Mouse (Mus musculus) lung, embryonic 15.5 days (tissue): ENCODE measurements around the gene Eri3. TPM values are rescaled to one million over a fixed set of nuclear protein-coding genes. Genes with fewer than 3 reads are reported as not detected.

Experiments used
- ATAC-seq: fragments of 200-750 bp; cut with Nextera tagmentation; 2 replicates; pipeline ENCODE4 v1.8.0; 2017; ENCODE audit warnings: moderate number of reproducible peaks, borderline replicate concordance; ENCODE audit not compliant: low FRiP score, low TSS enrichment; ENCODE audit errors: extremely low read depth
- H3K27ac ChIP-seq: fragments of 300-500 bp; sonication (generic); 2 replicates; pipeline ENCODE4 v1.5.1; 2015; ENCODE audit warnings: moderate library complexity, mild to moderate bottlenecking, inconsistent platforms
- H3K27me3 ChIP-seq: fragments of 300-500 bp; sonication (generic); 2 replicates; pipeline ENCODE4 v1.6.1; 2015; ENCODE audit warnings: inconsistent platforms
- H3K36me3 ChIP-seq: fragments of 300-500 bp; sonication (generic); 2 replicates; pipeline ENCODE4 v1.6.1; 2015; ENCODE audit warnings: inconsistent platforms
- H3K4me1 ChIP-seq: fragments of 300-500 bp; sonication (generic); 2 replicates; pipeline ENCODE4 v1.6.1; 2015; ENCODE audit warnings: inconsistent platforms
- H3K4me2 ChIP-seq: fragments of 300-500 bp; sonication (generic); 2 replicates; pipeline ENCODE4 v1.6.1; 2015; ENCODE audit warnings: inconsistent platforms, mild to moderate bottlenecking, moderate library complexity
- H3K4me3 ChIP-seq: fragments of 300-500 bp; sonication (generic); 2 replicates; pipeline ENCODE4 v1.5.1; 2015; ENCODE audit warnings: mild to moderate bottlenecking, inconsistent platforms
- H3K9ac ChIP-seq: fragments of 300-500 bp; sonication (generic); 2 replicates; pipeline ENCODE4 v1.6.1; 2015; ENCODE audit warnings: inconsistent platforms
- H3K9me3 ChIP-seq: fragments of 300-500 bp; sonication (generic); 2 replicates; pipeline ENCODE4 v1.6.1; 2016; ENCODE audit warnings: inconsistent platforms
- WGBS: fragments of 180-500 bp; shearing (Covaris S2); methylation state at CpG from one replicate; pipeline ENCODE4 v1.1.7; 2015; 5-methylcytosine and 5-hydroxymethylcytosine counted together
- polyA plus RNA-seq: library from polyadenylated mRNA; unstranded; fragments of >200 nt; fragmentation: Nextera tagmentation; extraction: Ambion mirVana; gene quantifications from 2 replicates; pipeline ENCODE4 v1.2.1, GENCODE M21; 2015

Eri3 gene
- polyA plus RNA-seq, 1 experiment from 2014 or later, result 157 TPM

- WGBS, result 43% methylated on average over 7 of the region's 7 CpGs
- no peak overlapping the region for H3K27ac ChIP-seq
- no peak overlapping the region for H3K4me3 ChIP-seq
- no peak overlapping the region for H3K9ac ChIP-seq
- H3K4me2 ChIP-seq, result no peak overlapping the region
- no peaks in the 10 kb centered on the region for H3K4me1 ChIP-seq
- peaks cover 29% of the 10 kb centered on the region for H3K36me3 ChIP-seq
- no peak for ATAC-seq
- no peaks in the 10 kb centered on the region for H3K27me3 ChIP-seq
- H3K9me3 ChIP-seq, result no peaks in the 10 kb centered on the region
These were observed 59.3 kb downstream of the Eri3 start for GRCm38 (mm10) chr4:117609371-117610039.

GRCm38 (mm10) chr4:117611385-117611784 is 61.2 kb downstream of the Eri3 start:
- no peak overlapping the region for H3K4me2 ChIP-seq
- H3K27me3 ChIP-seq, result no peaks in the 10 kb centered on the region
- ATAC-seq, result no peak
- H3K4me3 ChIP-seq, result no peak overlapping the region
- no peak overlapping the region for H3K9ac ChIP-seq
- H3K27ac ChIP-seq, result no peak overlapping the region
- no peaks in the 10 kb centered on the region for H3K4me1 ChIP-seq
- 15% methylated on average over 4 of the region's 4 CpGs for WGBS
- H3K9me3 ChIP-seq, result no peaks in the 10 kb centered on the region
- H3K36me3 ChIP-seq, result peaks cover 36% of the 10 kb centered on the region

- 19% methylated on average over 2 of the region's 2 CpGs for WGBS
- Histone ChIP-seq H3K4me1 (no peaks in the 10 kb centered on the region), H3K9ac (no peak overlapping the region), H3K36me3 (peaks cover 40% of the 10 kb centered on the region), H3K9me3 (no peaks in the 10 kb centered on the region), H3K4me2 (no peak overlapping the region), H3K27ac (no peak overlapping the region), H3K27me3 (no peaks in the 10 kb centered on the region), H3K4me3 (no peak overlapping the region)
- no peak for ATAC-seq
These were observed 61.6 kb downstream of the Eri3 start for GRCm38 (mm10) chr4:117611814-117612213.

GRCm38 (mm10) chr4:117612713-117613112 is 62.5 kb downstream of the Eri3 start:
- no peak overlapping the region for H3K27ac ChIP-seq
- peaks cover 38% of the 10 kb centered on the region for H3K36me3 ChIP-seq
- no peak overlapping the region for H3K9ac ChIP-seq
- no peaks in the 10 kb centered on the region for H3K4me1 ChIP-seq
- no peak for ATAC-seq
- no peak overlapping the region for H3K4me2 ChIP-seq
- no peak overlapping the region for H3K4me3 ChIP-seq
- H3K27me3 ChIP-seq, result no peaks in the 10 kb centered on the region
- WGBS, result 92% methylated on average over 5 of the region's 5 CpGs
- H3K9me3 ChIP-seq, result no peaks in the 10 kb centered on the region

GRCm38 (mm10) chr4:117613153-117613773 is 63.1 kb downstream of the Eri3 start:
- Histone ChIP-seq H3K27ac (no peak overlapping the region), H3K27me3 (no peaks in the 10 kb centered on the region), H3K4me1 (no peaks in the 10 kb centered on the region), H3K36me3 (peaks cover 38% of the 10 kb centered on the region), H3K4me2 (no peak overlapping the region), H3K9ac (no peak overlapping the region), H3K4me3 (no peak overlapping the region), H3K9me3 (no peaks in the 10 kb centered on the region)
- WGBS, result 91% methylated on average over 4 of the region's 4 CpGs
- no peak for ATAC-seq

GRCm38 (mm10) chr4:117616600-117616999 is 66.4 kb downstream of the Eri3 start:
- ATAC-seq, result no peak
- Histone ChIP-seq H3K4me3 (no peak overlapping the region), H3K9me3 (no peaks in the 10 kb centered on the region), H3K4me2 (no peak overlapping the region), H3K9ac (no peak overlapping the region), H3K27ac (no peak overlapping the region), H3K27me3 (no peaks in the 10 kb centered on the region), H3K36me3 (peaks cover 44% of the 10 kb centered on the region), H3K4me1 (no peaks in the 10 kb centered on the region)
- WGBS, result 89% methylated on average over 4 of the region's 4 CpGs

- ATAC-seq, result no peak
- H3K9me3 ChIP-seq, result no peaks in the 10 kb centered on the region
- 89% methylated on average over 5 of the region's 5 CpGs for WGBS
- no peaks in the 10 kb centered on the region for H3K27me3 ChIP-seq
- no peak overlapping the region for H3K9ac ChIP-seq
- peaks cover 31% of the 10 kb centered on the region for H3K36me3 ChIP-seq
- no peak overlapping the region for H3K27ac ChIP-seq
- H3K4me2 ChIP-seq, result no peak overlapping the region
- no peak overlapping the region for H3K4me3 ChIP-seq
- H3K4me1 ChIP-seq, result no peaks in the 10 kb centered on the region
These were observed 72.1 kb downstream of the Eri3 start for GRCm38 (mm10) chr4:117622270-117622669.

GRCm38 (mm10) chr4:117623025-117623424 is 72.9 kb downstream of the Eri3 start:
- Histone ChIP-seq H3K36me3 (peaks cover 35% of the 10 kb centered on the region), H3K4me1 (no peaks in the 10 kb centered on the region), H3K27me3 (no peaks in the 10 kb centered on the region), H3K9me3 (no peaks in the 10 kb centered on the region), H3K4me3 (no peak overlapping the region), H3K9ac (no peak overlapping the region), H3K4me2 (no peak overlapping the region), H3K27ac (no peak overlapping the region)
- 72% methylated on average over 2 of the region's 2 CpGs for WGBS
- no peak for ATAC-seq

GRCm38 (mm10) chr4:117624660-117625059 is 74.5 kb downstream of the Eri3 start:
- no peak for ATAC-seq
- Histone ChIP-seq H3K36me3 (peaks cover 35% of the 10 kb centered on the region), H3K4me3 (no peak overlapping the region), H3K27me3 (no peaks in the 10 kb centered on the region), H3K9ac (no peak overlapping the region), H3K4me2 (no peak overlapping the region), H3K27ac (no peak overlapping the region), H3K4me1 (no peaks in the 10 kb centered on the region), H3K9me3 (no peaks in the 10 kb centered on the region)
- 78% methylated on average over 5 of the region's 5 CpGs for WGBS

GRCm38 (mm10) chr4:117628464-117628863 is 78.3 kb downstream of the Eri3 start:
- Histone ChIP-seq H3K4me2 (no peak overlapping the region), H3K9ac (no peak overlapping the region), H3K4me3 (no peak overlapping the region), H3K9me3 (no peaks in the 10 kb centered on the region), H3K27ac (no peak overlapping the region), H3K36me3 (peaks cover 15% of the 10 kb centered on the region), H3K27me3 (no peaks in the 10 kb centered on the region), H3K4me1 (no peaks in the 10 kb centered on the region)
- WGBS, result 70% methylated on average over 1 of the region's 1 CpGs
- no peak for ATAC-seq

GRCm38 (mm10) chr4:117630053-117630670 is 80.0 kb downstream of the Eri3 start:
- H3K4me2 ChIP-seq, result no peak overlapping the region

GRCm38 (mm10) chr4:117633527-117633926 is 83.4 kb downstream of the Eri3 start:
- 64% methylated on average over 5 of the region's 5 CpGs for WGBS
- no peak overlapping the region for H3K27ac ChIP-seq
- H3K4me3 ChIP-seq, result no peak overlapping the region
- no peaks in the 10 kb centered on the region for H3K9me3 ChIP-seq
- H3K36me3 ChIP-seq, result no peaks in the 10 kb centered on the region
- no peak overlapping the region for H3K4me2 ChIP-seq
- no peaks in the 10 kb centered on the region for H3K27me3 ChIP-seq
- ATAC-seq, result no peak
- H3K4me1 ChIP-seq, result no peaks in the 10 kb centered on the region
- H3K9ac ChIP-seq, result no peak overlapping the region

More at GRCm38 (mm10) chr4:117630053-117630670, 80.0 kb downstream of the Eri3 start:
- ATAC-seq, result no peak
- no peaks in the 10 kb centered on the region for H3K27me3 ChIP-seq
- no peak overlapping the region for H3K27ac ChIP-seq
- peaks cover 10% of the 10 kb centered on the region; the same call in 1 of the 2 replicates for H3K36me3 ChIP-seq
- H3K4me1 ChIP-seq, result no peaks in the 10 kb centered on the region
- H3K9me3 ChIP-seq, result no peaks in the 10 kb centered on the region
- no peak overlapping the region for H3K4me3 ChIP-seq
- WGBS, result 62% methylated on average over 6 of the region's 6 CpGs
- no peak overlapping the region for H3K9ac ChIP-seq
